Mouse (Mus musculus): ENCODE measurements around the gene Tnni3k.
A peak's percentile ranks its signal among the peaks of the same experiment; 100 is the strongest.

Gene Tnni3k

DNA sequence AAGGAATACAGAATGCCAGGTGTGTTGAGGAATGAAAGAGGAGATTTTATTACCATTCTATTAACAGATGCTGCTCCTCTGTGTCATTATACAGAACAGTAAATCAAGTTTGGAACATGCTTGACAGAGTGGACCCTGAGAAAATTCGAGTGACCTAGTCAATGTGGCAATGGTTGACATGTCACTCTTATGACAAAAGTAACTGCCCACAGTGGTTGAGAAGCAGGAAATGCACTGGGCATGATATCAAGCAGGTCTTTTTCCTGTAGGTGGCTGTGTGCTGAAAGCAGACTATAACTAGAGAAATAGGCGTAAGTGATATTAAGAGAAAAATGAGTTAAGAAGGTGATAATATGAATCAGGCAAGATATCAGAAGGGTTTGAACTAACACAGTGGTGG lies 105.7 kb downstream of the Tnni3k start:
- ATAC-seq (ENCODE audit: low TSS enrichment) = no peak

DNA sequence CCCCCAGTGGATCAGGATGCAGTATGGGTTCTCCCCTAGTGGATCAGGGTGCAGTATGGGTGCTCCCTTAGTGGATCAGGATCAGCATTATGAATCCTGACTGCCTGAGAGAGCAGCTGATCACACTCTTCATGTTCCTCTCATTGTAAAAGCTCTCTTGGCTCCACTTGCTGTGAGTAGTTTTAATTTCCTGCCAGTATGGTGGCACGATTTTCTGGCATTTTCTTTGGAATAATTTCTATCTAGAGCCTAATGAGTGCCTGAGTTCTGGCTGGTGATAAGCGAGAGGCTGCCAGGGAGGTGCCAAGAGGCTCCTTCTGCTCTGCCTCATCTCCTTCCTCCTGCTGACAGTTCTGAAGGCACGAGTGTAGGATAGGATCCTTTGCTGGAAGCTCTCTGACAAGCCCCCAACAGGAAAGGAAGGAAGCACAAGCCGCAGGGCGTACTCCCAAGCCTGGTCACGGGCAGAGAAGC lies 109.5 kb downstream of the Tnni3k start:
- peak; percentile 72 for ATAC-seq (ENCODE audit: low TSS enrichment)

DNA sequence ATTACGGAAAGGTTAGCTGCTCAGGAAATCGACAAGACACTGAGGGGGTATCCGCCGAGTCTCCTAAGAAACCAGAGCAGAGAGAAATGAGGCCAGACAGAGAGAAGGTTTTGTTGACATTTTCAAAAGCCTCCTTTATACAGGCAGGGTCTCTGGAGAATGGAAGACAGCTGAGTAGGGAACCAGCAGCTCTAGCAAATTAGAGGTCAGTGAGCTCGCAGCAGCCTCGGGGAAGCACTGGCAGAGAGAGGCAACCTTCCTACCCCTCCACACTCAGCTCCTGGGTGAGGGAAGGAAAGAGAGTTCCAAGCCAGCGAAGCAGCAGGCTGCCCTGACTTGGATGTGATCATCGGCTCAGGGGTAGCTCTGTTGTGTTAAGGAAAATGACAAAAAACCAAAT lies 127.5 kb downstream of the Tnni3k start:
- peak; percentile 65 for ATAC-seq (ENCODE audit: low TSS enrichment)

DNA sequence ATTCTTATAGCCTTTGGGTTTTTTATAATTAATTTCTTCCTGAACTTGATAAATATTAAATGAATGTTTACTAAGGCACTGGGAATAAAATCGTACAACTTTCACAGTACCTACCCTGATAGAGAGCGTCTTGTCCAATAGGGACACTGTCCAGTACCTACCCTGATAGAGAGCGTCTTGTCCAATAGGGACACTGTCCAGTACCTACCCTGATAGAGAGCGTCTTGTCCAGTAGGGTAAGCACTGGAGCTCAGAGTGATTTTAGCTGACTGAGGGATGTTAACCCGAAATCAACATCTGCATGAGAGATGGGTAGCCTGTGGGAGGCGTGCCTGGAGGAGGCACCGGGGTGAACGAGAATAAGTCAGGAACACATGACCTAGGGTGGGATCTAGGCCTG lies 130.3 kb downstream of the Tnni3k start:
- ATAC-seq (ENCODE audit: low TSS enrichment) = no peak

DNA sequence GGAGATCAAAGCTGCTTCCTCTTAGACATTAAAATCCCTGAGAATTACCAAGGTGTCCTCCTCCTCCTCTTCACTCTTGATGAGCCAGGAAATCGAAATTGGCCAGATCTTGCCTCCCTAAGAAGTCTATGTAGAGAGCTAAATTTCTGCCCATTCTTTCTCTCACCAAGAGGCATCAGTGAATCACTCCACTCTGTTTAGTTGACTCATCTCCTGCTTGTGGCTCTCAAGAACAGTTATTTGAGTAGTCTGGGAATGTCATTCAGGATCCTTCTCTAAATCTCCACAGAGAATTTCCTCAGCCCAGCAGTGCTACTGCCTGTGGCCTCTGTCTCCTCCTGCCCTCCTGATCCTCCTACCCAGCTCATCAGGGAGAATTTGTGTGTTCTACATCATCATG lies 139.6 kb downstream of the Tnni3k start:
- peak; percentile 97 for ATAC-seq (ENCODE audit: low TSS enrichment)

GRCm38 (mm10) chr3:154913641-154914040 lies 141.6 kb downstream of the Tnni3k start:
- ATAC-seq (ENCODE audit: low TSS enrichment) = peak; percentile 29; the same call in 1 of the 2 replicates

GRCm38 (mm10) chr3:154896737-154897136 lies 158.5 kb downstream of the Tnni3k start:
- no peak for ATAC-seq (ENCODE audit: low TSS enrichment)

DNA sequence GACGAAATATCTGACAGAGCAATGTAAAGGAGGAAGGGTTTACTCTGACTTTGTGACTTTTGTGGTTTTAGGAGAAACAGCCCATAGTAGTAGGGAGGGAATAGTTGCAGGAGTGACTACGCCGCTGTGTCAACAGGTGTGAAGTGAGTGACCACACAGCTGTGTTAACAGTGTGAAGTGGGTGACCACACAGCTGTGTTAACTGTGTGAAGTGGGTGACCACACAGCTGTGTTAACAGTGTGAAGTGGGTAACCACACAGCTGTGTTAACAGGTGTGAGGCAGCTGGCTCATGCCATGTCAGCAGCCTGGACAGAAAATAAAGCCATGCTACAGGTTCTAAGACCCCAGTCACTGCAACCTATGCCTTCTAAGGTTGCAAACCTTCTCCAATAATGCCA lies 162.0 kb downstream of the Tnni3k start:
- ATAC-seq (ENCODE audit: low TSS enrichment) = no peak

DNA sequence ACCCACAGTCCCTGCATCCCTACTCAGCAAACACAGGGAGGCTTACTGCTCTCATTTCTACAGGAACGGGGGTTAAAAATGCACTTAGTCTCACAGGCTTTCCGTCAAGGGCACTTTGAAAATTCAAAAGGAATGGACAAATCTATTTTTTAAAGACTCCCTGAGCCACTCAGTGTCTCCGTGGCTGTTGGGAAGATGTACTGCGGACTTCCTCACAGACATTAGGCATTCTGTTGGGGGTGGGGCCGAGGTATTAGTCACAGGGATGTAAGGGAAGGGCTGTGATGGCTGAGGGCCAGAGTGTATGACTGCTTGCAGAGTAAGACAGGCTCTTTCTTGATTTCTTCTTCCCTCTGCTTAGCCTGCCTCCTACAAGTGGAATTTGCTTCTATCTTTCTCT lies 169.8 kb downstream of the Tnni3k start:
- ATAC-seq (ENCODE audit: low TSS enrichment) = peak; percentile 74; the same call in 1 of the 2 replicates

DNA sequence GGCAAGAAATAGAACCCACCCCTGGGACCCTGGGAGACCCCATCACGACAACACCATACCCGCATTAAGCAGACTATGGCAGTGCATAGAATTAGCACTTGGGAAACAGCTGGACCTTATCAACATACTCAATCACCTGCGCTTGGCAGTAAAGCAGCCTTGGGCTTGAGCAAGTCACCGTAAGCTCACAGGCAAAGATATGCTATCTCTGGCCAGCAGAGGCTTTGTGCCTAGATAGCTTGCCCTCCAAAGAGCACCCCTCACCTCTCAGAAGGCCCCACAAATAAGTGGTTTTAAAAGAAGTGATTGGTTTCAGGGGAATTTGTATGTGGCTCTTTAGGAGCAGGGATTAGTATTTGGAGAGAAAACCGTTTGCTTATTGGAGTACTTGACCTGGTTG lies 170.2 kb downstream of the Tnni3k start:
- no peak for ATAC-seq (ENCODE audit: low TSS enrichment)

- no peak for ATAC-seq (ENCODE audit: low TSS enrichment)
Observed at GRCm38 (mm10) chr3:154881428-154881986, 173.7 kb downstream of the Tnni3k start.

DNA sequence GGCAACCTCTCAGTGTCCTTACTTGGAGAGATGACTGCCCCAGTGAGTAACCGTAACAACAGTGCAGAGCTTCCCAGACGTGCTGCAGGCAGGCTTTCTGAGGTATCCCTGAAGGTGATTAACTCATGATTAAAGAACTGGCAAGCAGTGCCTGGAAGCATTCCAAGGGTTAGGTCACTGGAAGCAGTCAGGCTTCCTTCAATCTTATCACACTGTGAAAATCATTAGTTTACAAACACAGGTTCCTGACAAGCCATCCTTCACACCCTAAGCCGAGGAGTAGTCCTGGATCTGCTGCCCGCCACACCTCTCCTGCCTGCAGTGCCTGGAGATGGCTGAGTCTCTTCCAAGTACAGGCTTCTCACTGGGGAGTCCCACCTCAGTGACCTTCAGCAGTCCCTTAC lies 174.7 kb downstream of the Tnni3k start:
- no peak for ATAC-seq (ENCODE audit: low TSS enrichment)

DNA sequence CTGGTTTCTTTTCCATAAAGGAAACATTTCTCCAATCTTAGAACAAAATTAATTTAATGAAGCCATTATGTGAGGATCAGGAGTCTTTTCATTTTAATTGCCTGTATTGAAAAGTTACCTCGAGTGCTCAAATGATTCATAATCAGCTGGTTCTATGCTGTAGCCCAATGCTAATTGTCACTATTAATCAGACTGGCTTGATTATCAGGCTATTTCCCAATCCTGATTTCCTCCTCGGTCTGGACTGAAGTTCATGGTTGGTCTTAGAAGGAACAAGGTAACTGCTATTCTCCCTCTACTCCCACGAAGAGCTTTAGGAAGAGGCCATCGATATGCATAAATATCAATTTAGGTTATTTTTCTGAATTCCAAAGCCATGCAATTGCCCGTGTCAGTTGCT lies 175.1 kb downstream of the Tnni3k start:
- ATAC-seq (ENCODE audit: low TSS enrichment) = no peak

GRCm38 (mm10) chr3:154879515-154879914 lies 175.7 kb downstream of the Tnni3k start:
- no peak for ATAC-seq (ENCODE audit: low TSS enrichment)

DNA sequence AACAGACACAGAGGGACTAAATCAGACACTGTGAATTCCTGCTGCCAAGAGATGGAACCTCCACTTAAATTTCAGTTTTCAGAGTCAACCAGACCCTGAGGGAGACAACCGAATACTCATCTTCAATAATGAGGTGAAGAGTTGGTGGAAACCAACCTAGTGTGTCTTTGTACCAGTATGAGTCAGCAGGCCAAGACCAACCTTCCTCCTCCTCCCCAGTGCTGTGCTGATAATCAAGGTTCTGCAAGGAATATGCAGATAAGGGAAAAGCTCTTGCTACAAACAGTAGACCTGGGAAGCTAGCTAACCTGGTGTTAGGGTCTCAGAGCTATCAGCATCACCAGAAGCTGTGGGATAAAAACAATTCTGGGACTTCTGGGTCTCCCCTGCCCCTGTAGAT lies 176.1 kb downstream of the Tnni3k start:
- ATAC-seq (ENCODE audit: low TSS enrichment) = no peak; the same call in 1 of the 2 replicates

- ATAC-seq (ENCODE audit: low TSS enrichment) = no peak
Observed at GRCm38 (mm10) chr3:154868807-154869206, 186.4 kb downstream of the Tnni3k start.

DNA sequence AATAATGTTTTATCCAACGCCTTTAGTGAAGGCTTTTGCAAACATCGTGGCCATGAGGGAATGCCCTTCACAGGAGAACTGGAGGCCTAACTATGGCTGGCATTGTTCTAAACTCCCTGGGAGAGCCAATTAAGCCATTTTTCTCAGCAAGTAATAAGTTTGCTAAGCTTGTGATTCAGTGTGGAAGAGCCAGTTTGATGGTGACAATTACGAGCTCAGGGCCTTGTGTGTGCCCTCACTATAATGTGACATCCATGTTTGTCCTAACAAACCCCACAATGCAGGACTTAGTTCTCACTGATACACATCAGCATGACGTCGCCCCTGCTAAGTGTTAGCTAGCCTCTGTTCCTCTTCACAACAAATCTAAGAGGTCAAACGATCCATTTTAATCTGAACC lies 193.3 kb downstream of the Tnni3k start:
- no peak for ATAC-seq (ENCODE audit: low TSS enrichment)

GRCm38 (mm10) chr3:154859721-154860120 lies 195.5 kb downstream of the Tnni3k start:
- ATAC-seq (ENCODE audit: low TSS enrichment) = no peak

DNA sequence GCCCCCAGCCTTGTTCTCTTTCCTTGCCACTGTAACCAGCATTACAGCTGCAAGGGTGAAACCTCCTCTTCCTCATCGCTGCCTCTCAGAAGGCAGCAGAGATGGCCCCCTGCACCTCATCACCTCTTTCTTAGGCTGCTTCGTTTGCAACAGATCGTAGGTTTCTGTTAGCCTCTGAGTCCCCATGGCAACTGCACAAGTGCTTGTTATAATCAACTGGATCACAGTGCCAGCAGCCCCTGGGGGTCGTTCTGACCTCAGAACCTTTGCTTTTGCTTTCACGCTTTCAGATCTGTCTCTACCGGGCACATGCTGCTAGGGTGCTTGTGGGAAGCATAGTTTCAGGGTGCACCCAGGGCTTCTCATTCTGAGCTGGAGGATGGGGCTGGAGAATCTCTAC lies 201.9 kb downstream of the Tnni3k start:
- ATAC-seq (ENCODE audit: low TSS enrichment) = no peak

GRCm38 (mm10) chr3:154852281-154852680 lies 202.9 kb downstream of the Tnni3k start:
- no peak for ATAC-seq (ENCODE audit: low TSS enrichment)

DNA sequence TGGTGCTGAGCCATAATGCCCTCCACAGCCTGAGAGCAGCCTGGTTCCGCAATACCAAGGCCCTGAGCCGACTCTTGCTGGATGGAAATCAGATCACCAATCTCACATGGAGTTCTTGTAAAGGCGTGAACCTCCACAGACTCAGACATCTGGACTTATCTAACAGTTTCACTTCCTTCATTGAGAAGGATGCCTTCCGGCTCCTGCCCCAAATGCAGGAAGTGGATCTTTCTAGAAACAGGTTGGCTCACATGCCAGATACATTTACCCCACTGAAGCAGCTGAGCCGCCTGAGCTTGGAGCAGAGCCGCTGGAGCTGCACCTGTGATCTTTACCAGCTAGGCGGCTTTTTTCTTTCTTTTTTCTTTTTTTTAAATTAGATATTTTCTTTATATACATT lies 213.0 kb downstream of the Tnni3k start:
- ATAC-seq (ENCODE audit: low TSS enrichment) = no peak; the same call in 1 of the 2 replicates

- ATAC-seq (ENCODE audit: low TSS enrichment) = no peak
Observed at GRCm38 (mm10) chr3:154841076-154841475, 214.1 kb downstream of the Tnni3k start.

- ATAC-seq (ENCODE audit: low TSS enrichment) = no peak
Observed at GRCm38 (mm10) chr3:154837861-154838260, 217.3 kb downstream of the Tnni3k start.

DNA sequence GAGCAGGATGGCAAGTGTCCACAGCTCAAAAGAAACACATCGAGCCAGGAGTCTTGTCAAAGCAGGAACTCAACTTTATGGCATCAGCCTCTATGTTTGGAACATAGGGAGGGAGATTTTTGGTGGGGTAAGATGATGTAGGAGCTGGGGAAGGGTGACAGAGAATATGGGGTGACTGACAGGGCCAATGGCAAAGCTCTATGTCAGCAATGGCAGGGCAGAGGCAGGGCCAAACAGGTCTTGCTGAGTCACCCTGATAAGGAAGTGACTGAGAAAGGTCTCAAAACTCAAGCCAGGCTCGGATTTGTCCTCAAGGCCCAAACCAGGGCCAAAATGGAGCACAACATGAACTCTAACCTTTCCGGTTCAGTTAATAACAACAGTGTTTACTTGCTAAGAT lies 219.1 kb downstream of the Tnni3k start:
- no peak for ATAC-seq (ENCODE audit: low TSS enrichment)

Data from frontal cortex, adult (tissue).